Mouse (Mus musculus): Measurements from ENCODE around the gene Spred1.
"Not testable (repeated sequence)": the region's sequence is repeated elsewhere in the genome, so short reads cannot be mapped to it uniquely, and the experiment has no call there.

Spred1 gene

DNA sequence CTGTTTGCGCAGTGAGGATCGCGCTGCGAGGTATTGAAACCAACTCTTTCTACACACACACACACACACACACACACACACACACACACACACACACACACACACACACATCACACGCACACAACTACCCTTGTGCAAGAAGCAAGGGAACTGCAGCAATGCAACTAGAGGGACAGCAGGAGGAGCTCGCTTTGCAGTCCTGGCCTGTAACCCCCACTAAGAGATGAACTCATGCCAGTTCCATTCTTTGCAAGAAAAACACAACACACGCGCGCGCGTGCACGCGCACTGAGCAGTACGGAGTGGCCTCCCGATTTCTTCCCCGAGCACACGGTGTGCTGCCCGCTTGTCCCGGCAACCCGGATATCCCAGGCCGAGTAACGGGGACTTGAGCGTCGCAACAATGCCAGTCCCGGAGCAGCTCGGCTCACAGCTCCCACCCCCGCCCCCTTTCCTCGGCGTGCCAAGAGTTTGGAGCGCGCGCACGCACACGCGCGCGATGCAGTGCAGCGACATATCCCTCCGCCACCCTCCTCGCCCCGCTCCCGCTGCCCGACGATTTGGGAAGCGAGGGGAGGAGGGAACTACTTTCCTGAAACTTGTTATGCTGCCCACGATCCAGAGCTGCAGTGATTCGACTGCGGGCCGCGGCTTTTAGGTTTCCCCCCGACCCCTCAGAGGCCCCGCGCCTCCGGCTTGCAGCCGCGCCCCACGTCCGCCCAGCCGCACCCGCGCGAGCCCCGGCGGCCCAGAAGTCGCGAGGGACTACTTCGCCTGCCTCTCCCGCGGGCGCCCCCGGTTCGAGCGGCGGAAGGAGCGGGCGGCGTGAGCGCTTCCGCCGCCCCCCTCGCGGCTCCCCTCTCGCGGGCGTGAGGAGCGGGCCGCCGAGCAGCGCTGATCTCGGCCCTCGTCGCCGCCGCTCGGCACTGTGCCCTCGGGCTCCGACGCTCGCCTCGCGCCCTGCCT, 645 bp upstream of the Spred1 start:
- peak; percentile 96 for DNase-seq

GRCm38 (mm10) chr2:117121984-117122605, 921 bp downstream of the Spred1 start:
- DNase-seq, result peak; percentile 48

- DNase-seq, result peak; percentile 83
These were observed 1.6 kb downstream of the Spred1 start for GRCm38 (mm10) chr2:117122701-117123337.

DNA sequence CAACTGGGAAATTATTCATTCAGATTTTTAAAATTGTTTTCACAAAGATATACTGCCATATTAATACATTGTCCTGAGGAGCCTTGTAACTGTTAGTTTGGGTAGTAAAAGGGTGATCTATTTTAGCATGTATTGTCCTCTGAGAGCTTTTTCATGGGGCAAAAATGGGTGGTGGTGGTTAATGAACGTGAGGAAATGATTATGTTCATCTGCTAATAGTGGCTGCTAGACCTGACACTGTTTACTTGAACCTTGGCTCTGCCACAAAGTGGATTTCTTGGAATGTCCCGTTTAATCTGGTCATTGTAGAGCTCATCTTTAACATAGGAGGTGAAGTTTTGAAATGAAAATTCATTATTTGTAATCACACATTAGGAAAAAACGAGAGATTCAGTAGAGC, 2.5 kb downstream of the Spred1 start:
- DNase-seq, result peak; percentile 28

DNA sequence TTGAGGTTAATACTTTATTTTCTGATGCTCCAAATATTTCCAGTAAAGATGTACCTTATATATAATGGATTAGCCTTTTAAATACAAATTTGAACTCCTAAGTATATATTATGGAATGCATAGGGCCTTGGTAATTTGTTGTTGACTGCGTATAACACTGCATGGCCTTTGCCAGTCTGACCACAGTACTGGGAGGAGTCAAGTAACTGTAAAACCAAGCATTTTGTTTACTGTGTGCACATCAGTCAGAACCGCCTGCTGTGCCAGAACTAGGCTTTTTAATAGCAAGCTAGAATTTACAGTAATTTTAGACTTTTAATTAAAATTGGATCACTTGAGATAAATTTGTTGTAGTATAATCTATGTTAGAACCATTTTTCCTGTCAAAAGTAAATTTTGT, 3.7 kb downstream of the Spred1 start:
- DNase-seq, result no peak

- no peak for DNase-seq
These were observed 8.0 kb downstream of the Spred1 start for GRCm38 (mm10) chr2:117129156-117129555.

DNA sequence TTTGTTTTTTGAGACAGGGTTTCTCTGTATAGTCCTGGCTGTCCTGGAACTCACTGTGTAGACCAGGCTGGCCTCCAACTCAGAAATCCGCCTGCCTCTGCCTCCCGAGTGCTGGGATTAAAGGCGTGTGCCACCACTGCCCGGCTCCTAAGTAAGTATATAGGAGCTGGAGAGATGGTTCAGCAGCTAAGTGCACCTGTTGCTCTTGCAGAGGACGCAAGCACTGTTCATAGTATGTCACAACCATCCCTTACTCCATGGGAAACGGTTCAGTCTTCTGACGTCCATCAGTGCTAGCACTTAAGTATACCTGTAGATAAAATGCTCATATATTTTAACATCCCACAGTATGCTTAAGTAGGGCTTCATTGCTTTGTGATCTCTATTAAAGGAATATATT, 9.9 kb downstream of the Spred1 start:
- not testable (repeated sequence) for DNase-seq

GRCm38 (mm10) chr2:117131910-117132309, 10.7 kb downstream of the Spred1 start:
- DNase-seq, result no peak

- no peak for DNase-seq
These were observed 12.4 kb downstream of the Spred1 start for GRCm38 (mm10) chr2:117133541-117133940.

DNA sequence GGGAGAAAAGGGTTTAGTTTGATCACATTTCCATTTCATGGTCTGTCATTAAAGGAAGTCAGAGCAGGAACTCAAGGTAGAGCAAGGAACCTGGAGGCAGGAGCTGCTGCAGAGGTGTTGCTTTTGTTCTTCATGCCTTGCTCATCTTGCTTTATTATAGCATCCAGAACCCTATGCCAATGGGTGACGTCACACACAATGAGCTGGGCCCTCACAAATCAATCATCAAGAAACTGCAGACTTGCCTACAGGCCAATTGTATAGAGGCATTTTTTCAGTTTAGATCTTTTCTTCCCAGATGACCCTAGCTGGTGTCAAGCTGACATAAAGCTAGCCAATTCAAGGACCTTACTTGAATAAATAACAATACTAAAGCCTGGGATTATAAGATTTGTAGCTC, 16.6 kb downstream of the Spred1 start:
- DNase-seq, result no peak

- no peak for DNase-seq
These were observed 17.8 kb downstream of the Spred1 start for GRCm38 (mm10) chr2:117138932-117139331.

DNA sequence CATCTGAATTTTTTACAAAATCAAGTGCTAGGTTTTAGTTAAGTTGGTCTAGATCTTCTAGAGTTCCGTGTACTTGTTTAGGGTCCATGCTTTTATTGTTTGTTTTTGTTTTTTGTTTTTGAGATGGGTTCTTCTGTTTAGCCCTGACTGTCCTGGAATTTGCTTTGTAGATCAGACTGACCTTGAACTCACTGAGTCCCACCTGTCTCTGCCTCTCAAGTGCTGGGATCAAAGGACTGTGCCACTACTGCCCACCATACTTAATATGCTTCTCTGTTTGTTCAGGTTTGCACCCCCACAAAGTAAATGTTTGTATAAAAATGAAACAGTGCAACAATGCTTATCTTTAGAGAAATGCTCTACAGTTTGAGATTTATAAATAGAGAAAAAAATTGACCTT, 18.8 kb downstream of the Spred1 start:
- no peak for DNase-seq

GRCm38 (mm10) chr2:117143106-117143505, 21.9 kb downstream of the Spred1 start:
- no peak for DNase-seq

DNA sequence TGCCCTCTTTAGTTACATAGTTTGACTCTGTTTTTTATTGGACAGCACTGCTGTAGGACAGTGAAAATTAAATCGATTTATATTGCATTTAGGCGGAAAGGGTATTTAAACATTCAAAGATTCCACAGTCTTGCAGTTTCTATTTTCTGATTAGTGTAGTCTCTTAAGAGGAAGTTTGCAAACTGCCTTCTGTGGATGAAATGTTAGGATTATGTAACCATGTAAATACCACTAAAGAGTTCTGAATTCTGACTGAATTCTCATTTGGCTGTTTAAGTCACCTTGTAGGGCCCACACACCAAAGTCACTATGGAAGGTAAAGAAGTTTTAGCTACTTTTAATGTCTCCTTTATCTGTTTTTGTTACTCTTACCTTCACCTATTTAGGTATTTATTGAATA, 24.9 kb downstream of the Spred1 start:
- DNase-seq, result no peak

DNA sequence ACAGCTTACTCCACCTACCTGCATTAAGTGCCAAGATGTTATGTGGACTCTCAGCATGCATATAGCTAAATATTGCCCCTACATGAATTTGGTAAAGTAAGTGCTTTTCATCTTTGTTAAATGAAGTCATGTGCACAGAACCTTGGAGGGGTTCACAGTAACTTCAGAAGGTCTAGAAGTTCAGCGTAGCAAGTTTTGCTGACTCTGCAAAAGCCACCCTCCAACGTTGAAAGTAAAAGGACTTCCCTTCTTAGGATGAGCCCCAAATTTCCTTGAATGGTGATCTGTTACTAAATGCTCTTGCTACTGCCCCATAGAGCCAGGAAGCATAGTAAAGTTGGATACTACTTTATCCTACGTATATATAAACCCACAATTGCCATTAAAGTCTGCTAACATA, 25.4 kb downstream of the Spred1 start:
- DNase-seq, result no peak

GRCm38 (mm10) chr2:117152161-117152560, 31.0 kb downstream of the Spred1 start:
- DNase-seq, result no peak

DNA sequence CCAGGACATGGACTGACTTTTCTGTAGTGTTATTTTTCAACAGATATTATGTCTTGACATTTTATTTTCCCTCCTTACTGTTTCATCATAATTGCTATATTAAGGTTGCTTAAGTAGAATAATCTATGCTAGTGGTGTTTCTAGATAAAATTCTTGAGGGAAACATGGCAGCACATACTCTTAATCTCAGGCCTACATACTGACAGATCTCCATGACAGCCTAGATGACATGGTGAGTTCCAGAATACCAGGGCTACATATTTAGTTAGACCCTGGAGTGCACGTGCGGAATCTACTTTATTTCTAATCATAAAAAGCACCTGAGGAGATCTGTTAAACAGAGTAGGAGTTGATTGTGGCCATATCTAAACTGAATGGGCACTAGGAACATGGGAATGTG, 47.2 kb downstream of the Spred1 start:
- DNase-seq, result no peak

- no peak for DNase-seq
These were observed 47.9 kb downstream of the Spred1 start for GRCm38 (mm10) chr2:117169037-117169436.

DNA sequence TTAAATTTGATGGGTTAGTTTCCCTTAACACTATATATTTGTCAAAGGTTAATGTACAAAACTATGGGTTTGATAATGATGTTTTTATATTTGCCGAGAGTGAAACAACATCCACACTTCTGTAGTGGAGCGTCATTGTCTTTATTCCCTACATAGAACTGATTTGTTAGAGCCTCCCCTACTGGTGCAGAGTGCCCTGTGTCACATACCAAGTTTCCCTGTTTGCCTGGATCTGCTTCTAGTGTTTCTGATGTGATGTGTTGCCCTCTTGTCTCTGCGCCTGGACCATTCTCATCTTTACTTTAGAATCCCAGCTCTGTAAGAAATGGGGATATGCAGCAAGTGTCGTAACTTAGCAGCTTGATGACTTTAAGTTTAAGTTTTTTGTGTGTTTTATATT, 51.8 kb downstream of the Spred1 start:
- DNase-seq, result no peak

DNA sequence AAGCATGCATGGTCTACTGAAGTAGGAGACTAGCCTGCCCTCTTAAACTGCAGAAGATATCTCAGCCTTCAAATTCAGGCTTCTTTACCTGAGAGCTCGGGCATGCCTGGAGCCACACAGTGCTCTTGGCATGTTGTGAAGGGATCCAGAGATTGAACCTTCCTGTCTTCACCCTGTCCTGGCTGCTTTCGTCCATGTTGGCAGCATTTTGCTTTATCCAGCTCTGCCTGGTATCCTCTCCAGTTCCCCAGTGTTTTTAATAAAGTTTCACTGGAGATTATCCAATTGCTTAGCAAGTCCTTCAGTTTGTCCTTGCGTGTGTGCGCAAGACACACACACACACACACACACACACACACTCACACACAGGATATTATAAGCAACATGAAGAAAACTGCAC, 54.9 kb downstream of the Spred1 start:
- DNase-seq, result no peak

DNA sequence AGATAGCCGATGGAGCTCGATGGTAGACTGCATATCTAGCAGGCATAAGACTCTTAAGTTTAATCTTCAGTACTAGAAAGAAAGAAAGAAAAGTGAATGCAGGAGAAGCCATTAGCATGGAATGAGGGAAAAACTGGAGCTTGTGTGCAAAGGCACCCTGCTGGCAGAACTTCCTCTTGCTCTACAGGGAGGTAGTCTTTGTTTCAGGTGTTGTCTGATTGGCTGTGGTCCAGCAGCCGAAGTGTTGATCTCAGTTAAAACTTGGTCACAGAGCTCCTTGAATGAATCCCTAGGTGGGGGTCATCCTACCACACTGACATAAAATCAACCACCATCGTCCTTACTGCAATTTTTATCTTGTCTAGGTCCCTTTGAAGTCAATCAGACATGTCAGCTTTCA, 55.8 kb downstream of the Spred1 start:
- no peak for DNase-seq

- DNase-seq, result peak; percentile 88
These were observed 59.2 kb downstream of the Spred1 start for GRCm38 (mm10) chr2:117180250-117180885.

DNA sequence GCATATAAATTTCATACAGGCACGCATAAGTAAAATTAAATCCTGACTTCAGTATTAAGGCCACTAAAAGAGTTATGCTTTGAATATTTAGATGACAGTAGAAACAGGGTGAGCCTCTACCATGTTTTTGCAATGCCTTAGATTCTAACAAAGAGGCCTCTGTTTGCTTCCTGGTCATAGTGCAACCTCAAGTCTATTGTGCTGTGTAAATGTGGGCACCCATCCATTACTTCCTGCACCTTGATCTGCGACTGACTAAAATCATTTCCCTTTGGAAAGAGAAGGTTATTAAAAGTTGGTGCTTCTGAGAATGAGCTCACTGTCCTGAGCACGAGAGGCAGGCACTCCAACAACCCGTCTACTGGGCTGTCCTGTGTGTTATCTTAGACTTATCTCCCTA, 64.4 kb downstream of the Spred1 start:
- DNase-seq, result no peak
